Mouse (Mus musculus) forebrain, postnatal 0 days (tissue): ENCODE measurements around the gene Zdhhc4. TPM values are rescaled to one million over a fixed set of nuclear protein-coding genes. Genes with fewer than 3 reads are reported as not detected.

ENCODE experiments used
- ATAC-seq: fragments of 200-750 bp; cut with Nextera tagmentation; 2 replicates; pipeline ENCODE4 v1.8.0; 2017; ENCODE audit warnings: mild to moderate bottlenecking, moderate library complexity
- DNase-seq: peaks from one replicate; pipeline ENCODE4 v3.0.0-alpha.2; 2015
- H3K27ac ChIP-seq: fragments of 300-500 bp; sonication (generic); 2 replicates; pipeline ENCODE4 v1.5.1; 2014; ENCODE audit warnings: low read depth, mild to moderate bottlenecking, antibody characterized with exemption, low read length, moderate library complexity, mixed read lengths
- H3K27me3 ChIP-seq: fragments of 300-500 bp; sonication (generic); 2 replicates; pipeline ENCODE4 v1.6.1; 2014; ENCODE audit warnings: mild to moderate bottlenecking, low read length, mixed read lengths; ENCODE audit not compliant: insufficient read depth
- H3K36me3 ChIP-seq: fragments of 300-500 bp; sonication (generic); 2 replicates; pipeline ENCODE4 v1.6.1; 2014; ENCODE audit warnings: mild to moderate bottlenecking, moderate library complexity; ENCODE audit not compliant: insufficient read depth
- H3K4me1 ChIP-seq: fragments of 300-500 bp; sonication (generic); 2 replicates; pipeline ENCODE4 v1.6.1; 2014; ENCODE audit warnings: antibody characterized with exemption; ENCODE audit not compliant: insufficient read depth
- H3K4me2 ChIP-seq: fragments of 300-500 bp; sonication (generic); 2 replicates; pipeline ENCODE4 v1.6.1; 2014; ENCODE audit warnings: low read depth, mild to moderate bottlenecking, moderate library complexity
- H3K4me3 ChIP-seq: fragments of 300-500 bp; sonication (generic); 2 replicates; pipeline ENCODE4 v1.5.1; 2014; ENCODE audit warnings: low read depth, low read length, mixed read lengths
- H3K9ac ChIP-seq: fragments of 300-500 bp; sonication (generic); 2 replicates; pipeline ENCODE4 v1.6.1; 2014; ENCODE audit warnings: mild to moderate bottlenecking
- H3K9me3 ChIP-seq: fragments of 300-500 bp; sonication (generic); 2 replicates; pipeline ENCODE4 v1.6.1; 2016; ENCODE audit warnings: low read length
- CTCF ChIP-seq: sonication (generic); IDR thresholded peaks from 2 replicates; pipeline ENCODE4 v1.5.1; 2016; ENCODE audit warnings: antibody characterized with exemption, control low read depth, low read depth
- WGBS: fragments of 180-500 bp; shearing (Covaris S2); extraction: QIAGEN DNeasy Blood & Tissue Kit; methylation state at CpG from one replicate; pipeline ENCODE4 v1.1.7; 2014; 5-methylcytosine and 5-hydroxymethylcytosine counted together
- polyA plus RNA-seq: library from polyadenylated mRNA; unstranded; fragments of >200 nt; fragmentation: Nextera tagmentation; extraction: Ambion mirVana; gene quantifications from 2 replicates; pipeline ENCODE4 v1.2.1, GENCODE M21; 2015
- total RNA-seq: library from RNA; depleted of rRNA; stranded (reverse); fragments of >200 nt; gene quantifications from 2 replicates; pipeline ENCODE4 v1.2.3, GENCODE M21; 2014

Gene Zdhhc4
- total and polyA plus RNA-seq, 2 experiments from 2014 or later = 62.6 to 97.3 TPM

- DNase-seq (no peak), ATAC-seq (no peak)
- H3K4me3 ChIP-seq = peak overlapping the region; percentile 12; the same call in 1 of the 2 replicates
- TF ChIP-seq CTCF = no peak
- peak overlapping the region; percentile 43 for H3K4me2 ChIP-seq
- no peak overlapping the region for H3K27ac ChIP-seq
- H3K27me3 ChIP-seq = peaks cover 3% of the 10 kb centered on the region; the same call in 1 of the 2 replicates
- 0 out of 2 replicates have a peak, but pooled peaks cover 1% of the 10 kb centered on the region for H3K9me3 ChIP-seq
- no peaks in the 10 kb centered on the region for H3K4me1 ChIP-seq
- H3K9ac ChIP-seq = peak overlapping the region; percentile 25; the same call in 1 of the 2 replicates
- no peaks in the 10 kb centered on the region for H3K36me3 ChIP-seq
- WGBS = 5% methylated on average over 28 of the region's 28 CpGs
Measured at GRCm38 (mm10) chr5:143357564-143357963, 28.5 kb upstream of the Zdhhc4 start.

GRCm38 (mm10) chr5:143356686-143357388 is 27.8 kb upstream of the Zdhhc4 start, which contains the start of gene Grid2ip:
Gene Grid2ip (plus strand): TSS chr5:143357338.
- no peak for TF ChIP-seq CTCF
- H3K9ac ChIP-seq = peak within 1 kb of the TSS; percentile 25; the same call in 1 of the 2 replicates
- 0 out of 2 replicates have a peak, but pooled peaks cover 3% of the 10 kb centered on the region for H3K9me3 ChIP-seq
- H3K27ac ChIP-seq = no peak within 1 kb of the TSS
- no peaks in the 10 kb centered on the region for H3K36me3 ChIP-seq
- peak within 1 kb of the TSS; percentile 43 for H3K4me2 ChIP-seq
- no peaks in the 10 kb centered on the region for H3K4me1 ChIP-seq
- H3K4me3 ChIP-seq = peak within 1 kb of the TSS; percentile 12; the same call in 1 of the 2 replicates
- ATAC-seq (no peak), DNase-seq (no peak)
- peaks cover 3% of the 10 kb centered on the region; the same call in 1 of the 2 replicates for H3K27me3 ChIP-seq
- 16% methylated on average over 16 of the region's 17 CpGs for WGBS

DNA sequence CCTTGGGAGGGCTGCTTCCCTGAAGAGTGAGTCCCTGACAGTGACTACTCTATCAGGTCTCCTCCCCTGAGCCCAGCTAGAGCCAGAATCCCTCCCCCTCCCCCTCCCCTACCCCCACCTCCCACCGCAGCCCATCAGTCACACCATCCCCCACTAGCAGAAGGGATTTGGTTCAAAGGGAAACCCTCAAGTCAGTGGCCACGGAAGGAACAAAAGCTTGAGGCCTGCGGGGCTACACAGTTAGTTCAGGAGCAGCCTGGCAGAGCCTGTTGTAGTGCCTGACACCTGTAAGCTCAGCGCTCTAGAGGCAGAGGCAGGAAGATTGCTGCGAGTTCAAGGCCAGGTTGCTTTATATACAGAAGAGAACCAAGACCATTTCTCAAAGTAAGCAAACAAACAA is 27.0 kb upstream of the Zdhhc4 start:
- Histone ChIP-seq H3K9me3 (0 out of 2 replicates have a peak, but pooled peaks cover 3% of the 10 kb centered on the region), H3K36me3 (no peaks in the 10 kb centered on the region), H3K27ac (no peak overlapping the region), H3K4me2 (no peak overlapping the region), H3K9ac (no peak overlapping the region), H3K4me1 (no peaks in the 10 kb centered on the region), H3K4me3 (no peak overlapping the region), H3K27me3 (peaks cover 3% of the 10 kb centered on the region; the same call in 1 of the 2 replicates)
- no peak for DNase-seq
- 38% methylated on average over 5 of the region's 5 CpGs for WGBS
- no peak for TF ChIP-seq CTCF
- ATAC-seq = no peak

GRCm38 (mm10) chr5:143346367-143346766 is 17.3 kb upstream of the Zdhhc4 start:
- no peak overlapping the region for H3K9ac ChIP-seq
- H3K4me1 ChIP-seq = no peaks in the 10 kb centered on the region
- ATAC-seq (peak; percentile 51), DNase-seq (peak; percentile 25)
- no peaks in the 10 kb centered on the region for H3K27me3 ChIP-seq
- 0 out of 2 replicates have a peak, but pooled peaks cover 3% of the 10 kb centered on the region for H3K9me3 ChIP-seq
- no peak overlapping the region for H3K4me2 ChIP-seq
- no peak overlapping the region for H3K27ac ChIP-seq
- no peak for TF ChIP-seq CTCF
- no peaks in the 10 kb centered on the region for H3K36me3 ChIP-seq
- H3K4me3 ChIP-seq = no peak overlapping the region
- 39% methylated on average over 8 of the region's 8 CpGs for WGBS

GRCm38 (mm10) chr5:143339603-143340002 is 10.5 kb upstream of the Zdhhc4 start:
- ATAC-seq = no peak
- TF ChIP-seq CTCF = no peak
- H3K36me3 ChIP-seq = no peaks in the 10 kb centered on the region
- H3K9ac ChIP-seq = no peak overlapping the region
- H3K4me2 ChIP-seq = no peak overlapping the region
- H3K4me1 ChIP-seq = no peaks in the 10 kb centered on the region
- H3K27me3 ChIP-seq = 0 out of 2 replicates have a peak, but pooled peaks cover 3% of the 10 kb centered on the region
- no peaks in the 10 kb centered on the region for H3K9me3 ChIP-seq
- WGBS = 57% methylated on average over 6 of the region's 6 CpGs
- H3K4me3 ChIP-seq = no peak overlapping the region
- no peak overlapping the region for H3K27ac ChIP-seq
- DNase-seq = no peak

DNA sequence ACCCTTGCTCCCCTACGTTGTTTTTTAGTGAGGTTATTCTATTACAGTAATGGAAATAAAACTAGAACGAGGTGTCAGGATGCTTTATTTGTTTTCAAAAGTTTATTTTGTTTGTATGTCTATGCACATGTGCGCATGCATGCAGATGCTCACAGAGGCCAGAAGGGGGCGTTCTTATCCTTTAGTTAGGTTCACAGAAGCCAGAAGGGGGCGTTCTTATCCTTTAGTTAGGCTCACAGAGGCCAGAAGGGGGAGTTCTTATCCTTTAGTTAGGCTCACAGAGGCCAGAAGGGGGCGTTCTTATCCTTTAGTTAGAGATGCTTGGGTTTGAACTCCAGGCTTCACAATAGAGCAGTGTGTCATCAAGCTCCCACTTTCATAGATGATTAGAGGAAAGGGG is 7.5 kb upstream of the Zdhhc4 start:
- H3K4me3 ChIP-seq = no peak overlapping the region
- ATAC-seq (no peak), DNase-seq (peak; percentile 45)
- no peaks in the 10 kb centered on the region for H3K4me1 ChIP-seq
- H3K27me3 ChIP-seq = 0 out of 2 replicates have a peak, but pooled peaks cover 3% of the 10 kb centered on the region
- H3K36me3 ChIP-seq = no peaks in the 10 kb centered on the region
- H3K9ac ChIP-seq = no peak overlapping the region
- 65% methylated on average over 6 of the region's 6 CpGs for WGBS
- H3K9me3 ChIP-seq = no peaks in the 10 kb centered on the region
- H3K4me2 ChIP-seq = no peak overlapping the region
- peak; percentile 67 for TF ChIP-seq CTCF
- H3K27ac ChIP-seq = no peak overlapping the region

DNA sequence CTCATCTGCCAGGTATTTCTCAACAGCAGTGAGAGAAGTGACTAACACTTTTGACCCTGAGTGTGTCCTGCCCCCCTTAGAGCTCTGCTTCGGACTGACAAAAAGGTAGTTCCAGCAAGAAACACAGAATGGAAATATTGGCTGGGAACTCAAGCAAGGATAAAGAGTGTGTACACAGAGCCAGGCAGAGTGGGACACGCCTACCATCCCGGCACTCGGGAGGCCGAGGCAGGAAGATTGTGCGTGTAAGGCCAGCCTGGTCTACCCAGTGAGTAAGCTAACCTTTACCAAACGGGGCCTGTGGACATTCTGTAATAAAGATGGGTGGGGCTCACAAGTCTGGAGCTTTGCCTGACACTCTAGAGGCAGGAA is 6.0 kb upstream of the Zdhhc4 start:
- no peaks in the 10 kb centered on the region for H3K9me3 ChIP-seq
- WGBS = 80% methylated on average over 7 of the region's 7 CpGs
- ATAC-seq (no peak), DNase-seq (no peak)
- H3K27ac ChIP-seq = no peak overlapping the region
- no peak overlapping the region for H3K4me3 ChIP-seq
- no peaks in the 10 kb centered on the region for H3K4me1 ChIP-seq
- no peak for TF ChIP-seq CTCF
- H3K36me3 ChIP-seq = no peaks in the 10 kb centered on the region
- H3K9ac ChIP-seq = no peak overlapping the region
- no peak overlapping the region for H3K4me2 ChIP-seq
- 0 out of 2 replicates have a peak, but pooled peaks cover 3% of the 10 kb centered on the region for H3K27me3 ChIP-seq
